Mouse (Mus musculus) midbrain, embryonic 14.5 days (tissue): ENCODE measurements around the gene Olfr747. TPM values are rescaled to one million over a fixed set of nuclear protein-coding genes. Genes with fewer than 3 reads are reported as not detected.

Source experiments
- polyA plus RNA-seq: library from polyadenylated mRNA; unstranded; fragments of >200 nt; fragmentation: Nextera tagmentation; extraction: Ambion mirVana; gene quantifications from 2 replicates; pipeline ENCODE4 v1.2.1, GENCODE M21; 2014

Olfr747 gene
- polyA plus RNA-seq, 1 experiment from 2014 or later: not detected

Other genes with a start within 250 kb of the Olfr747 start
- gene Olfr740, start 247.7 kb downstream of the Olfr747 start, polyA plus RNA-seq: not detected in 2 replicates
- not detected in 2 replicates for gene Olfr741, start 220.5 kb downstream of the Olfr747 start, polyA plus RNA-seq
- gene Olfr742, start 189.6 kb downstream of the Olfr747 start, polyA plus RNA-seq: not detected in 2 replicates
- gene Olfr743, start 171.4 kb downstream of the Olfr747 start, polyA plus RNA-seq: not detected in 2 replicates
- not detected in 2 replicates for gene Olfr744, start 78.3 kb downstream of the Olfr747 start, polyA plus RNA-seq
- gene Olfr745, start 53.8 kb downstream of the Olfr747 start, polyA plus RNA-seq: not detected in 2 replicates
- not detected in 2 replicates for gene Olfr746, start 46.1 kb downstream of the Olfr747 start, polyA plus RNA-seq
- not detected in 2 replicates for gene Olfr748, start 14.2 kb upstream of the Olfr747 start, polyA plus RNA-seq
- not detected in 2 replicates for gene Olfr749, start 51.9 kb upstream of the Olfr747 start, polyA plus RNA-seq
- gene Ttc5, start 92.3 kb upstream of the Olfr747 start, polyA plus RNA-seq: 133 and 138 TPM in 2 replicates
- gene Ccnb1ip1, start 114.5 kb upstream of the Olfr747 start, polyA plus RNA-seq: 0.15 TPM in 1 of 2 replicates, not detected in the other
- gene Parp2, start 114.6 kb upstream of the Olfr747 start, polyA plus RNA-seq: 47.9 and 51.2 TPM in 2 replicates
- 2.0 and 3.4 TPM in 2 replicates for gene Tep1, start 177.4 kb upstream of the Olfr747 start, polyA plus RNA-seq
- 0.76 and 1.4 TPM in 2 replicates for gene Klhl33, start 204.3 kb upstream of the Olfr747 start, polyA plus RNA-seq
- 110 and 116 TPM in 2 replicates for gene Osgep, start 231.7 kb upstream of the Olfr747 start, polyA plus RNA-seq
- gene Apex1, start 231.8 kb upstream of the Olfr747 start, polyA plus RNA-seq: 223 and 227 TPM in 2 replicates
- 90.3 and 119 TPM in 2 replicates for gene Pip4p1, start 237.7 kb upstream of the Olfr747 start, polyA plus RNA-seq
- gene Pnp, start 237.9 kb upstream of the Olfr747 start, polyA plus RNA-seq: 15.7 and 24.6 TPM in 2 replicates